Mouse (Mus musculus): Measurements from ENCODE around the gene AC131692.1. TPM values are rescaled to one million over a fixed set of nuclear protein-coding genes. Genes with fewer than 3 reads are reported as not detected.
A peak's percentile ranks its signal among the peaks of the same experiment; 100 is the strongest.

The AC131692.1 gene
- polyA plus RNA-seq, 1 experiment from 2014 or later = 0.27 TPM

DNA sequence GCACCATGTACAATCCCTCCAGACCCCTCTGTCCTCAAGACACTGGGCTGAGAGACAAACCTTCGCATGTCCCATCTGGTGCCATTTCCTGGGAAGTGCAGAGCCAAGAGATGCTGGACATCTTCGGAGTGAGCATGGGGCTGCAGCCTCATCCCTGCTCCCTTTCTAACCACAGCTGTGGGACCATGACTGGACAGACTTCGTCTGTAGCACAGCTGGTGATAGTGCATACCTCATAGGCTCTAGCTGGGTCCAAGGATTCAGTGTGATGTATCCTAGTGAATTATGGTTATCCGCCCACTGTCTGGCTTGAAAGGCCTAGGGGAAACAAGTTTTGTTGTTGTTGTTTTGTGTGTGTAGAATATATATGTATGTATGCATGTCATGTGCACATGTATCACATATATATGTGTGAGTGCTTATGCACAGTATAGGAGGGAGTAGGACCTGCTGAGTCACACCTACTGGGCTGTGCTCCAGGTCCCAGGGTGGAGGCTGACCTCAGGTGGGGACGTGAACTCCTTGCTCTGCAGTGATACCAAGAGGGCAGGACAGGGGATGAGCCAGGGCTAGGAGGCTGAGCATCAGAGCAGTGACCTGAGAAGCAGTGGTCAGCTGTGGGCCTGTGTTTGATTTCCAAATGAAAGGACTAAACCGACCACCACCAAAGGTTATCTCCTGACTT is 8.1 kb downstream of the AC131692.1 start:
- Histone ChIP-seq H3K27ac (ENCODE audit: low read depth, low read length) (no peak overlapping the region), H3K4me3 (ENCODE audit: low read depth, low read length) (no peak overlapping the region), H3K27me3 (ENCODE audit: control insufficient read depth, insufficient read depth, low read length) (no peaks in the 10 kb centered on the region), H3K36me3 (ENCODE audit: control insufficient read depth, insufficient read depth, low read length) (no peaks in the 10 kb centered on the region; the same call in none of the 2 replicates), H3K4me1 (ENCODE audit: control insufficient read depth, insufficient read depth, low read length) (no peaks in the 10 kb centered on the region), H3K9me3 (ENCODE audit: control insufficient read depth, low read length) (no peaks in the 10 kb centered on the region), H3K4me2 (no peak overlapping the region), H3K9ac (ENCODE audit: low read length) (no peak overlapping the region)
- DNase-seq (ENCODE audit: low spot score, missing footprints) = peak; percentile 67
- 77% methylated on average over 6 of the region's 6 CpGs for WGBS
- no peak for ATAC-seq (ENCODE audit: low FRiP score)

GRCm38 (mm10) chr19:6104476-6104875 is 10.3 kb downstream of the AC131692.1 start:
- H3K4me1 ChIP-seq (ENCODE audit: control insufficient read depth, insufficient read depth, low read length) = no peaks in the 10 kb centered on the region
- 75% methylated on average over 4 of the region's 4 CpGs for WGBS
- no peaks in the 10 kb centered on the region for H3K36me3 ChIP-seq (ENCODE audit: control insufficient read depth, insufficient read depth, low read length)
- H3K27me3 ChIP-seq (ENCODE audit: control insufficient read depth, insufficient read depth, low read length) = no peaks in the 10 kb centered on the region
- H3K27ac ChIP-seq (ENCODE audit: low read depth, low read length) = no peak overlapping the region
- H3K4me3 ChIP-seq (ENCODE audit: low read depth, low read length) = no peak overlapping the region
- peak; percentile 28 for DNase-seq (ENCODE audit: low spot score, missing footprints)
- no peak overlapping the region for H3K9ac ChIP-seq (ENCODE audit: low read length)
- ATAC-seq (ENCODE audit: low FRiP score) = no peak
- no peaks in the 10 kb centered on the region for H3K9me3 ChIP-seq (ENCODE audit: control insufficient read depth, low read length)
- H3K4me2 ChIP-seq = no peak overlapping the region

GRCm38 (mm10) chr19:6105586-6105985 is 11.4 kb downstream of the AC131692.1 start, which contains the start of gene Naaladl1:
Gene Naaladl1, plus strand, starts transcription at chr19:6105782.
- DNase-seq (ENCODE audit: low spot score, missing footprints) (no peak), ATAC-seq (ENCODE audit: low FRiP score) (no peak)
- Histone ChIP-seq H3K36me3 (ENCODE audit: control insufficient read depth, insufficient read depth, low read length) (no peaks in the 10 kb centered on the region), H3K9me3 (ENCODE audit: control insufficient read depth, low read length) (no peaks in the 10 kb centered on the region), H3K9ac (ENCODE audit: low read length) (no peak within 1 kb of the TSS), H3K27ac (ENCODE audit: low read depth, low read length) (no peak within 1 kb of the TSS), H3K4me2 (no peak within 1 kb of the TSS), H3K4me3 (ENCODE audit: low read depth, low read length) (no peak within 1 kb of the TSS), H3K4me1 (ENCODE audit: control insufficient read depth, insufficient read depth, low read length) (no peaks in the 10 kb centered on the region), H3K27me3 (ENCODE audit: control insufficient read depth, insufficient read depth, low read length) (no peaks in the 10 kb centered on the region)
- 88% methylated on average over 7 of the region's 7 CpGs for WGBS

DNA sequence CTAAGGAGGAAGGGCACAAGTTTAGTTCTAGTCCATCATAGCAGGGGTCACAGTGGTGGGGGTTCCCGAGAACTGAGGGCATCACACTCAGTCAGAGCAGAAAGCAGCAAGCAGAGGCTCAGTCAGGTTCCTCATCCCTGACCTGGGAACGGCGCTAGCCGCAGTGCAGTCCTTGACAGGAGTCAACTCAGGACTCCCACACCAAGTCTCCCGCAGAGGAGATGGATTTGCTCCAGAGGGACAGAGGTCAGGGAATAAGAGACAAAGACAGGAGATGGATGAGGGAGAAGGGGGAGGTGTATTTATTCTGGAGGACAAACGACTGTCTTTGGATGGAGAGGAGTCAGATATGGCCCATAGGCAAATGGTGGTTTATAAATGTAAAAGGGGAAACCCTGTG is 18.9 kb downstream of the AC131692.1 start:
- WGBS = 76% methylated on average over 6 of the region's 6 CpGs
- DNase-seq (ENCODE audit: low spot score, missing footprints) (peak; percentile 69), ATAC-seq (ENCODE audit: low FRiP score) (no peak)
- Histone ChIP-seq H3K9me3 (ENCODE audit: control insufficient read depth, low read length) (no peaks in the 10 kb centered on the region), H3K27me3 (ENCODE audit: control insufficient read depth, insufficient read depth, low read length) (no peaks in the 10 kb centered on the region), H3K27ac (ENCODE audit: low read depth, low read length) (no peak overlapping the region), H3K9ac (ENCODE audit: low read length) (no peak overlapping the region), H3K4me2 (no peak overlapping the region), H3K4me1 (ENCODE audit: control insufficient read depth, insufficient read depth, low read length) (peaks cover 8% of the 10 kb centered on the region), H3K4me3 (ENCODE audit: low read depth, low read length) (no peak overlapping the region), H3K36me3 (ENCODE audit: control insufficient read depth, insufficient read depth, low read length) (peaks cover 12% of the 10 kb centered on the region; the same call in 1 of the 2 replicates)

DNA sequence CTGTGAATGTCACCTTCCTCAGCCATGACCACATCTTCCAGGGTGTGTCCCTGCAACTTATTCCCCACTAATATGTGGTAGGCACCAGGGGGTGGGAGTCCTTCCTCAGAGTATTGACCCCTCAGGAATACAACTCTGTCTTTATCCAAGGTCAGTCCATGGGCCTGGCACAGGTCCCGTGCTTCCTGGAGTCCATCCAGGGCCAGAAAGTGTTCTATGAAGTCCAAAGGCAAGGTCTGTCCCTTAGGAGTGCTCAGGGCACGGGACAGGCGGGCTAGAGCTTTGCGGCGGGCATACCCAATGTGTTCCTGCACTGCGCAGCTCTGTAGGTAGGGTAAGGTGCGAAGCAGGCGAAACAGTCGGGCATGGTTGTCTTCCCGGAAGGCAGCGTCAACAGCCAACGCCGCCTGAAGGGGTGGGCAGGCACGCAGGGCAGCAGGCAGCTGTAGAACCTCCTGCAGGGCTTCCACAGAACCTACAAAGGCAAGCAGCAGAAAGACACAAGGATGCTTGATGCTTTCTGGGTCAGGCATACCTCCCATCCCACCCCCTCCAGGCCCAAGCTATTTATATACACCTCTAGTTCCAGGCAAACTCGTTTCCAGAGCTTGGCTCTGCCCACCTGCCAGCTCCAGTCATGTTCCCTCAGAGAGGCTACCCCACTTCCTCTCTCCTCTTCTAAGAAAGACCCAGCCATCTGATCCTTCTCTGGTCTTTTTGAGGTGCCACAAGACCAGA is 22.1 kb downstream of the AC131692.1 start:
- H3K9me3 ChIP-seq (ENCODE audit: control insufficient read depth, low read length) = no peaks in the 10 kb centered on the region
- 94% methylated on average over 15 of the region's 15 CpGs for WGBS
- H3K9ac ChIP-seq (ENCODE audit: low read length) = no peak overlapping the region
- peaks cover 8% of the 10 kb centered on the region for H3K4me1 ChIP-seq (ENCODE audit: control insufficient read depth, insufficient read depth, low read length)
- H3K27me3 ChIP-seq (ENCODE audit: control insufficient read depth, insufficient read depth, low read length) = no peaks in the 10 kb centered on the region
- no peak for ATAC-seq (ENCODE audit: low FRiP score)
- 0 out of 2 replicates have a peak overlapping the region, but pooled peaks have one; percentile 81 for H3K4me3 ChIP-seq (ENCODE audit: low read depth, low read length)
- H3K4me2 ChIP-seq = no peak overlapping the region
- peak; percentile 28 for DNase-seq (ENCODE audit: low spot score, missing footprints)
- H3K27ac ChIP-seq (ENCODE audit: low read depth, low read length) = no peak overlapping the region
- H3K36me3 ChIP-seq (ENCODE audit: control insufficient read depth, insufficient read depth, low read length) = peaks cover 12% of the 10 kb centered on the region; the same call in 1 of the 2 replicates

GRCm38 (mm10) chr19:6117346-6117985 is 23.2 kb downstream of the AC131692.1 start:
- WGBS = 6% methylated on average over 32 of the region's 32 CpGs
- ATAC-seq (ENCODE audit: low FRiP score) (no peak), DNase-seq (ENCODE audit: low spot score, missing footprints) (no peak)
- Histone ChIP-seq H3K27me3 (ENCODE audit: control insufficient read depth, insufficient read depth, low read length) (no peaks in the 10 kb centered on the region), H3K36me3 (ENCODE audit: control insufficient read depth, insufficient read depth, low read length) (peaks cover 12% of the 10 kb centered on the region; the same call in 1 of the 2 replicates), H3K4me3 (ENCODE audit: low read depth, low read length) (peak overlapping the region; percentile 81), H3K27ac (ENCODE audit: low read depth, low read length) (peak overlapping the region; percentile 95), H3K4me1 (ENCODE audit: control insufficient read depth, insufficient read depth, low read length) (peaks cover 8% of the 10 kb centered on the region), H3K4me2 (peak overlapping the region; percentile 89), H3K9me3 (ENCODE audit: control insufficient read depth, low read length) (no peaks in the 10 kb centered on the region), H3K9ac (ENCODE audit: low read length) (peak overlapping the region; percentile 88)

GRCm38 (mm10) chr19:6117986-6118676 is 23.9 kb downstream of the AC131692.1 start, which contains the start of gene Sac3d1:
Gene Sac3d1, minus strand, starts transcription at chr19:6118650.
- under 1% methylated on average over 75 of the region's 77 CpGs for WGBS

DNA sequence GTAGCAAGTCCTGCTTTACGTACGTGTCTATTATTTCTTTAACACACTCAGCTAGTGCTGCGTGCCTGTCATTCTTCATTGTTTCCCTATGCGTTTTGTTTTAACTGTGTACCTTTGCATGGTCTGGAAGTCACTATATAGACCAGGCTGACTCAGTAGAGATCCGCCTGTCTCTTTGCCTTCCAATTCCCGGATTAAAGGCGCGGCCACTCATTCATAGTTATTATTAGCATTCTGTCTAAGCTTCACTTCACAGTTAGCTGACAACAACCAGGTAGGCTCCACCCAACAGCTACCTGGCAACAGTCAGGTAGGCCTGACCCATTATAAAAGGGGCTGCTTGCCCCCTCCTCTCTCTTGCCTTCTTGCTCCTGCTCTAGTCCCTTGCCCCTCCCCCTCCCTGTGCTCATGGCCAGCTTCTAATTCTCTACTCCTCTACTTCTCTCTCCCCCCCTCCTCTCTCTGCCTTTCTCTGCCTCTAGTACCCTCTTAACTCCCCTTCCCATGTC is 24.5 kb downstream of the AC131692.1 start:
- under 1% methylated on average over 8 of the region's 8 CpGs for WGBS
- Histone ChIP-seq H3K4me3 (ENCODE audit: low read depth, low read length) (peak overlapping the region; percentile 81), H3K36me3 (ENCODE audit: control insufficient read depth, insufficient read depth, low read length) (peaks cover 12% of the 10 kb centered on the region; the same call in 1 of the 2 replicates), H3K9me3 (ENCODE audit: control insufficient read depth, low read length) (no peaks in the 10 kb centered on the region), H3K27ac (ENCODE audit: low read depth, low read length) (no peak overlapping the region), H3K27me3 (ENCODE audit: control insufficient read depth, insufficient read depth, low read length) (no peaks in the 10 kb centered on the region), H3K4me1 (ENCODE audit: control insufficient read depth, insufficient read depth, low read length) (peaks cover 8% of the 10 kb centered on the region), H3K4me2 (peak overlapping the region; percentile 89), H3K9ac (ENCODE audit: low read length) (peak overlapping the region; percentile 88)
- ATAC-seq (ENCODE audit: low FRiP score) = peak; percentile 58
- peak; percentile 88 for DNase-seq (ENCODE audit: low spot score, missing footprints)

More at GRCm38 (mm10) chr19:6117986-6118676, 23.9 kb downstream of the AC131692.1 start, which contains the start of gene Sac3d1:
- peak; percentile 86 for ATAC-seq (ENCODE audit: low FRiP score)
- Histone ChIP-seq H3K4me1 (ENCODE audit: control insufficient read depth, insufficient read depth, low read length) (peaks cover 8% of the 10 kb centered on the region), H3K4me3 (ENCODE audit: low read depth, low read length) (peak within 1 kb of the TSS; percentile 81), H3K9me3 (ENCODE audit: control insufficient read depth, low read length) (no peaks in the 10 kb centered on the region), H3K4me2 (peak within 1 kb of the TSS; percentile 89), H3K9ac (ENCODE audit: low read length) (peak within 1 kb of the TSS; percentile 88), H3K27ac (ENCODE audit: low read depth, low read length) (peak within 1 kb of the TSS; percentile 95), H3K36me3 (ENCODE audit: control insufficient read depth, insufficient read depth, low read length) (peaks cover 12% of the 10 kb centered on the region; the same call in 1 of the 2 replicates), H3K27me3 (ENCODE audit: control insufficient read depth, insufficient read depth, low read length) (no peaks in the 10 kb centered on the region)
- DNase-seq (ENCODE audit: low spot score, missing footprints) = peak; percentile 99
